Mouse (Mus musculus): ENCODE measurements around the gene Gpsm2. TPM values are rescaled to one million over a fixed set of nuclear protein-coding genes. Genes with fewer than 3 reads are reported as not detected.

Gene Gpsm2
- polyA plus RNA-seq (2015; fragmentation: Nextera tagmentation; extraction: Ambion mirVana), result 18.3 and 21.6 TPM in 2 replicates

GRCm38 (mm10) chr3:108722036-108722872 is at the start of gene Gpsm2:
Gene Gpsm2 (minus strand): TSS chr3:108722309.
- H3K27ac ChIP-seq (ENCODE audit: low read depth), result peak within 1 kb of the TSS; percentile 91
- WGBS (ENCODE audit: insufficient replicate concordance), result 5% methylated on average over 47 of the region's 53 CpGs
- ATAC-seq (peak; percentile 96), DNase-seq (peak; percentile 99)
- H3K27me3 ChIP-seq (ENCODE audit: insufficient read depth, low read length), result no peaks in the 10 kb centered on the region
- TF ChIP-seq EP300 (IDR thresholded peaks at IDR 0.05; ENCODE audit: low read depth) (no peak), CTCF (IDR thresholded peaks at IDR 0.05; ENCODE audit: low read depth) (no peak)
- no peaks in the 10 kb centered on the region for H3K36me3 ChIP-seq (replicated peaks; ENCODE audit: insufficient read depth, low read length)
- H3K4me2 ChIP-seq (ENCODE audit: low read depth, low read length), result peak within 1 kb of the TSS; percentile 80
- peaks cover 28% of the 10 kb centered on the region for H3K4me1 ChIP-seq (ENCODE audit: insufficient read depth)
- peak within 1 kb of the TSS; percentile 89 for H3K4me3 ChIP-seq (ENCODE audit: low read depth, low read length)
- H3K9ac ChIP-seq (replicated peaks), result peak within 1 kb of the TSS; percentile 89
- no peaks in the 10 kb centered on the region for H3K9me3 ChIP-seq (ENCODE audit: low read length)

- Histone ChIP-seq H3K4me3 (ENCODE audit: low read depth, low read length) (no peak overlapping the region), H3K4me1 (ENCODE audit: insufficient read depth) (peaks cover 3% of the 10 kb centered on the region; the same call in 1 of the 2 replicates), H3K9me3 (ENCODE audit: low read length) (no peaks in the 10 kb centered on the region), H3K27me3 (ENCODE audit: insufficient read depth, low read length) (no peaks in the 10 kb centered on the region), H3K36me3 (replicated peaks; ENCODE audit: insufficient read depth, low read length) (no peaks in the 10 kb centered on the region), H3K27ac (ENCODE audit: low read depth) (no peak overlapping the region), H3K4me2 (ENCODE audit: low read depth, low read length) (no peak overlapping the region), H3K9ac (replicated peaks) (no peak overlapping the region)
- ATAC-seq (peak; percentile 62), DNase-seq (peak; percentile 63)
- WGBS (ENCODE audit: insufficient replicate concordance), result 50% methylated on average over 6 of the region's 6 CpGs
- TF ChIP-seq EP300 (IDR thresholded peaks at IDR 0.05; ENCODE audit: low read depth), result no peak
- TF ChIP-seq CTCF (IDR thresholded peaks at IDR 0.05; ENCODE audit: low read depth), result peak; percentile 79
Observed at GRCm38 (mm10) chr3:108770725-108771368, 48.7 kb upstream of the Gpsm2 start.

- ATAC-seq (no peak), DNase-seq (no peak)
- Histone ChIP-seq H3K27ac (ENCODE audit: low read depth) (no peak overlapping the region), H3K9me3 (ENCODE audit: low read length) (no peaks in the 10 kb centered on the region), H3K4me2 (ENCODE audit: low read depth, low read length) (no peak overlapping the region), H3K4me3 (ENCODE audit: low read depth, low read length) (no peak overlapping the region), H3K4me1 (ENCODE audit: insufficient read depth) (peaks cover 13% of the 10 kb centered on the region; the same call in 1 of the 2 replicates), H3K36me3 (replicated peaks; ENCODE audit: insufficient read depth, low read length) (no peaks in the 10 kb centered on the region), H3K27me3 (ENCODE audit: insufficient read depth, low read length) (no peaks in the 10 kb centered on the region), H3K9ac (replicated peaks) (no peak overlapping the region)
- WGBS (ENCODE audit: insufficient replicate concordance), result 56% methylated on average over 6 of the region's 6 CpGs
- TF ChIP-seq CTCF (IDR thresholded peaks at IDR 0.05; ENCODE audit: low read depth), result no peak
- TF ChIP-seq EP300 (IDR thresholded peaks at IDR 0.05; ENCODE audit: low read depth), result no peak
Observed at GRCm38 (mm10) chr3:108769547-108769946, 47.4 kb upstream of the Gpsm2 start.

DNA sequence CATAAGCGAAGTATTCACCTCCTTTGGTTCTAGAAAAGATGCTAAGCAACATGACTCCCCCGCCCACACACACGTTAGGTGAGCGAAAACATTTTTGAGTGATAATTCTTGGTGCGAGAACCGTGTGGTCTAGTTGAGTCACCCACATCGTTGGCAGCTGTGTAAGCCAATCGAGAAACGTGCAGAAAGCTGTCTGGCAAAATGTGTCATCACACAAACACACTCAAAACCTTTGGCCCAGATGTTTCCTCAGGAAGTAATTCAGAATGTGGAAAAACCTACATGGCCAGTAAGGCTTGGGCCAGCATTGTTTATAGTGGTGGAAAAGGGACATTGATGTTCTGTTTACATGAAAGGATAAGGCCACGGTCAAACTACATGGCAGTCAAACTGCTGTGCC is 45.3 kb upstream of the Gpsm2 start:
- peaks cover 13% of the 10 kb centered on the region; the same call in 1 of the 2 replicates for H3K4me1 ChIP-seq (ENCODE audit: insufficient read depth)
- no peak overlapping the region for H3K27ac ChIP-seq (ENCODE audit: low read depth)
- TF ChIP-seq EP300 (IDR thresholded peaks at IDR 0.05; ENCODE audit: low read depth), result no peak
- TF ChIP-seq CTCF (IDR thresholded peaks at IDR 0.05; ENCODE audit: low read depth), result no peak
- no peak overlapping the region for H3K4me2 ChIP-seq (ENCODE audit: low read depth, low read length)
- DNase-seq (no peak), ATAC-seq (peak; percentile 58)
- no peak overlapping the region for H3K9ac ChIP-seq (replicated peaks)
- no peaks in the 10 kb centered on the region for H3K36me3 ChIP-seq (replicated peaks; ENCODE audit: insufficient read depth, low read length)
- no peak overlapping the region for H3K4me3 ChIP-seq (ENCODE audit: low read depth, low read length)
- no peaks in the 10 kb centered on the region for H3K27me3 ChIP-seq (ENCODE audit: insufficient read depth, low read length)
- 31% methylated on average over 10 of the region's 10 CpGs for whole genome bisulfite sequencing (ENCODE audit: insufficient replicate concordance)
- H3K9me3 ChIP-seq (ENCODE audit: low read length), result no peaks in the 10 kb centered on the region

DNA sequence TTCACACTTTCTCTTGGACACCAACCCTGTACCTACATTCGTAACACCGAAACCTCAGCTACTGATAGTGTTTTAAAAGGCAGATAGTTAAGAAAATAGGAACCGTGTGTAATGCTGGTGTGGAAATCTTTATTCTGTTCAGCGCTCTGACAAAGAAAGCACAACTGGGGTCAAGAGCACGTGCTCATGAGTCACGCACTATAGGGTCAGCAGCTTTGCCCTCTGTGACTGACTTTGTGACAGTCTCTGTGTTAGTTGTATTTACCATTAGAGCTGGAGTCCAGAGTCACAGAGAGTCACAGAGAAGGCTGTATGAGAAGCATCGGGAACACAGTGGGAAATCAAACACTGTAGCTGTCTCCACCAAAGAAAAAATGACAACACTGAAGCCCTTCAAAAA is 44.8 kb upstream of the Gpsm2 start:
- DNase-seq (no peak), ATAC-seq (peak; percentile 77)
- Histone ChIP-seq H3K9me3 (ENCODE audit: low read length) (no peaks in the 10 kb centered on the region), H3K4me1 (ENCODE audit: insufficient read depth) (peaks cover 13% of the 10 kb centered on the region; the same call in 1 of the 2 replicates), H3K27me3 (ENCODE audit: insufficient read depth, low read length) (no peaks in the 10 kb centered on the region), H3K4me3 (ENCODE audit: low read depth, low read length) (no peak overlapping the region), H3K9ac (replicated peaks) (no peak overlapping the region), H3K4me2 (ENCODE audit: low read depth, low read length) (no peak overlapping the region), H3K36me3 (replicated peaks; ENCODE audit: insufficient read depth, low read length) (no peaks in the 10 kb centered on the region), H3K27ac (ENCODE audit: low read depth) (no peak overlapping the region)
- WGBS (ENCODE audit: insufficient replicate concordance), result 50% methylated on average over 7 of the region's 7 CpGs
- TF ChIP-seq EP300 (IDR thresholded peaks at IDR 0.05; ENCODE audit: low read depth), result no peak
- no peak for TF ChIP-seq CTCF (IDR thresholded peaks at IDR 0.05; ENCODE audit: low read depth)

GRCm38 (mm10) chr3:108765476-108765875 is 43.4 kb upstream of the Gpsm2 start:
- Histone ChIP-seq H3K27ac (ENCODE audit: low read depth) (no peak overlapping the region), H3K27me3 (ENCODE audit: insufficient read depth, low read length) (no peaks in the 10 kb centered on the region), H3K4me2 (ENCODE audit: low read depth, low read length) (no peak overlapping the region), H3K9ac (replicated peaks) (no peak overlapping the region), H3K9me3 (ENCODE audit: low read length) (no peaks in the 10 kb centered on the region), H3K4me1 (ENCODE audit: insufficient read depth) (peaks cover 13% of the 10 kb centered on the region; the same call in 1 of the 2 replicates), H3K36me3 (replicated peaks; ENCODE audit: insufficient read depth, low read length) (no peaks in the 10 kb centered on the region), H3K4me3 (ENCODE audit: low read depth, low read length) (no peak overlapping the region)
- TF ChIP-seq CTCF (IDR thresholded peaks at IDR 0.05; ENCODE audit: low read depth) (no peak), EP300 (IDR thresholded peaks at IDR 0.05; ENCODE audit: low read depth) (no peak)
- DNase-seq (no peak), ATAC-seq (no peak)
- WGBS (ENCODE audit: insufficient replicate concordance), result 77% methylated on average over 7 of the region's 7 CpGs
